Mouse (Mus musculus) erythroblast, embryonic 14.5 days (primary cell): ENCODE results near the gene Mthfs.

Source experiments
- GATA1 ChIP-seq: IDR thresholded peaks from 2 replicates; pipeline ENCODE4 v1.6.1; 2012; ENCODE audit warnings: low read length, inconsistent platforms, mixed read lengths
- TAL1 ChIP-seq: IDR thresholded peaks from 3 replicates; pipeline ENCODE4 v1.6.1; 2012; ENCODE audit warnings: low read length, inconsistent platforms, mixed read lengths

DNA sequence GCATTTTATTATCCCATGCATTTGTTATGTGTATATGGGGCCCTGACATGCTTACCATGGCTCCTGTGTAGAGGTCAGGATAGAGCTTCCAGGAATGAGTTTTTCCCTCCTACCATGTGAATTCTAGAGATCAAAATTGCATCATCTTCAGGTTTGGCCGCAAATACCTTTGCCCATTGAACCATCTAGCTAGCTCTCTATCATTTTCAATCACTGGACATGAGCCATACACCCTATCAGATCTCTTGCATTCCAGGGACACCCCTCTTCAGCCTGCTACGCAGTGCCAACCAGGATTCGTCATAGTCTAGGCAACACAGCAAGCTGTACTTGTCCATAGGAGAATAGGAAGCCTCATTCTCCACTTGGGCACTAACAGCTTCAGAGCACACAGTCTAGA is 53.5 kb downstream of the Mthfs start:
- TF ChIP-seq GATA1 (no peak), TAL1 (no peak)
